Mouse (Mus musculus): ENCODE data around the gene Tom1. TPM values are rescaled to one million over a fixed set of nuclear protein-coding genes. Genes with fewer than 3 reads are reported as not detected.
A peak's percentile ranks its signal among the peaks of the same experiment; 100 is the strongest.

Tom1 gene
- polyA plus RNA-seq, 1 experiment from 2014 or later, result 40.2 TPM

GRCm38 (mm10) chr8:75046303-75046702 lies 12.8 kb downstream of the Tom1 start:
- Histone ChIP-seq H3K4me2 (no peak overlapping the region), H3K27me3 (no peaks in the 10 kb centered on the region), H3K4me1 (replicated peaks) (no peaks in the 10 kb centered on the region), H3K9ac (no peak overlapping the region), H3K4me3 (no peak overlapping the region), H3K9me3 (no peaks in the 10 kb centered on the region), H3K36me3 (no peaks in the 10 kb centered on the region), H3K27ac (replicated peaks) (no peak overlapping the region)
- ATAC-seq (ENCODE audit: low FRiP score, low read depth), result no peak
- WGBS, result 91% methylated on average over 1 of the region's 1 CpGs

DNA sequence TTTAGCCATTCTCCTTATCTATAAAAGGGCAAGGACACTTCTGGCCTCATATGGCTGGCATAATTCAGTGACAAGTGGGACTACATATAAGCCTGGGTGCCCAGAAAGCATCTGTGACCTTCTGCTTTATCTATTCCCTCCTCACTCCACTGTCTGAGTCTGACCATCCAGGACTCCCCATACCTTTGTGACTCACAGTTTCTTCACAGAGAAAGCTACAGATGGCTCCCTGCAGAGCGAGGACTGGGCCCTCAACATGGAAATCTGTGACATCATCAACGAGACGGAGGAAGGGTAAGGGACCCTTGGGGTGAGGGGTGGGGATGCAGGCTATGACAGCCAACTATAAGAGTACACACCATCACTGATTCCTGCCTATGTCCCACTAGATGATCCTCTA lies 14.3 kb downstream of the Tom1 start:
- ATAC-seq (ENCODE audit: low FRiP score, low read depth), result no peak
- Histone ChIP-seq H3K4me1 (replicated peaks) (no peaks in the 10 kb centered on the region), H3K36me3 (no peaks in the 10 kb centered on the region), H3K9me3 (no peaks in the 10 kb centered on the region), H3K27ac (replicated peaks) (no peak overlapping the region), H3K27me3 (no peaks in the 10 kb centered on the region), H3K9ac (no peak overlapping the region), H3K4me3 (no peak overlapping the region), H3K4me2 (no peak overlapping the region)
- WGBS, result 92% methylated on average over 3 of the region's 3 CpGs

GRCm38 (mm10) chr8:75053342-75053741 lies 19.8 kb downstream of the Tom1 start:
- H3K4me2 ChIP-seq, result no peak overlapping the region
- no peaks in the 10 kb centered on the region for H3K27me3 ChIP-seq
- H3K4me1 ChIP-seq (replicated peaks), result no peaks in the 10 kb centered on the region
- H3K27ac ChIP-seq (replicated peaks), result no peak overlapping the region
- no peak for ATAC-seq (ENCODE audit: low FRiP score, low read depth)
- H3K36me3 ChIP-seq, result 0 out of 2 replicates have a peak, but pooled peaks cover 4% of the 10 kb centered on the region
- WGBS, result 91% methylated on average over 4 of the region's 4 CpGs
- no peaks in the 10 kb centered on the region for H3K9me3 ChIP-seq
- H3K4me3 ChIP-seq, result no peak overlapping the region
- no peak overlapping the region for H3K9ac ChIP-seq

- no peak overlapping the region for H3K4me2 ChIP-seq
- WGBS, result 98% methylated on average over 2 of the region's 2 CpGs
- no peaks in the 10 kb centered on the region for H3K27me3 ChIP-seq
- no peaks in the 10 kb centered on the region for H3K9me3 ChIP-seq
- no peak for ATAC-seq (ENCODE audit: low FRiP score, low read depth)
- H3K36me3 ChIP-seq, result 0 out of 2 replicates have a peak, but pooled peaks cover 4% of the 10 kb centered on the region
- no peak overlapping the region for H3K27ac ChIP-seq (replicated peaks)
- H3K4me3 ChIP-seq, result no peak overlapping the region
- H3K4me1 ChIP-seq (replicated peaks), result no peaks in the 10 kb centered on the region
- no peak overlapping the region for H3K9ac ChIP-seq
Measured at GRCm38 (mm10) chr8:75055673-75056072, 22.2 kb downstream of the Tom1 start.

DNA sequence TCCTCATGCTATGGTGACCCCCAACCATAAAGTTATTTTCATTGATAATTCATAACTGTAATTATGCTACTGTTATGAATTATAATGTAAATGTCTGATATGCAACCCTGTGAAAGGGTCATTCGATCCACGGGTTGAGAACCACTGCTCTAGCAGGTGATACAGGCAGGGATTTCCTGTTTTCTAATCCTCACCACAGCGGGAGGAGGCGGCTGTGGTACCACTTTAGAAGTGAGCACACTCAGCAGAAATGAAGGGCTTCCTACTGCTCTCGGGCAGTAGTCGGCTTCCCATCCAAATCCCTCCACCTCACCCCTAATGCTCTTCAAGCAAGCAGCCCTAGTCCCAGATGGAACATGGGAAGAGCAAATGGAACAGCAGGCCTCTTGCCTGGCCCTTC lies 26.5 kb downstream of the Tom1 start:
- Histone ChIP-seq H3K9ac (no peak overlapping the region), H3K27me3 (no peaks in the 10 kb centered on the region), H3K9me3 (no peaks in the 10 kb centered on the region), H3K4me2 (no peak overlapping the region), H3K4me3 (no peak overlapping the region), H3K4me1 (replicated peaks) (no peaks in the 10 kb centered on the region), H3K27ac (replicated peaks) (no peak overlapping the region), H3K36me3 (peaks cover 11% of the 10 kb centered on the region; the same call in 1 of the 2 replicates)
- ATAC-seq (ENCODE audit: low FRiP score, low read depth), result no peak
- 87% methylated on average over 6 of the region's 6 CpGs for WGBS

DNA sequence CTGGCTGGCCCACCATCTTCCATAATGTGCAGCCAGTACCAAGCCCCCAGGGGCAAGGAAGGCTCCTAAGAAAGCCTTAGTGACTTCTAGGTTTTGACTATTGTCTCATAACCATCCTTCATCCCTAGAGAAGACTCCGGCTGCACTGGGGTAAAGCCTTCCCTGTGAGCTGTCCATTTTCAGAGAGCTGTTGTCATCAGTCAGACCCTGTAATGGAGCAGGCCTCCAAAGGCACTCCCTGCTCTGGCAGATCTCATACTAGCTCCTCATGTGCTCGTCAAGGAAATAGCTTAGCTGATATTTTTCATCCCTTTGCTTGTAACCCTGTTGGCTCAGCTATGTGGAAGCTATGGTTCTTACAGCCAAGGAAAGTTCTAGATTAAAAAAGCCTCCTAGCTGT lies 27.3 kb downstream of the Tom1 start:
- Histone ChIP-seq H3K9me3 (no peaks in the 10 kb centered on the region), H3K27ac (replicated peaks) (no peak overlapping the region), H3K36me3 (peaks cover 14% of the 10 kb centered on the region; the same call in 1 of the 2 replicates), H3K27me3 (no peaks in the 10 kb centered on the region), H3K4me2 (no peak overlapping the region), H3K4me3 (no peak overlapping the region), H3K9ac (no peak overlapping the region), H3K4me1 (replicated peaks) (no peaks in the 10 kb centered on the region)
- ATAC-seq (ENCODE audit: low FRiP score, low read depth), result no peak
- WGBS, result 90% methylated on average over 2 of the region's 2 CpGs

DNA sequence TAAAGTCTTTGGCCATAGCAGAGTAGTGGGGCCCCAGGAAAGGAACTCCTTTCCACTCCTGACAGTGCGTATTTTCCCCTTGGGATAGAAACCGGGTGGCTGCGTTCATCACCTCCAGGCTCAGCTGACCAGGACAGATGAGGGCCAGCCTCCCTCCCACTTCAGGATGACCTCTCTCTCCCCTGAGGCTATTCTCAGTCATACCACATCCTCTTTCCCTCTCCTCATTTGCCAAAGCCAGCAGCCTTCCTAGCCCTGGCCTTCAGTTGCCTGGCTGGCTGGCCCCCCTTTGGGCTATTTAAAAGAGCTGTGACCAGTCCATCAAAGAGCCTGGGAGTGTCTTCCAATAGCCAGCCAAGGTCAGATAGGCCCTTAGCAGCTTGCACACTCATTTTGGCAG lies 29.8 kb downstream of the Tom1 start:
- no peak overlapping the region for H3K4me3 ChIP-seq
- H3K9me3 ChIP-seq, result no peaks in the 10 kb centered on the region
- 86% methylated on average over 3 of the region's 3 CpGs for WGBS
- no peaks in the 10 kb centered on the region for H3K4me1 ChIP-seq (replicated peaks)
- no peaks in the 10 kb centered on the region for H3K27me3 ChIP-seq
- H3K36me3 ChIP-seq, result peaks cover 9% of the 10 kb centered on the region; the same call in 1 of the 2 replicates
- no peak overlapping the region for H3K4me2 ChIP-seq
- no peak for ATAC-seq (ENCODE audit: low FRiP score, low read depth)
- no peak overlapping the region for H3K27ac ChIP-seq (replicated peaks)
- no peak overlapping the region for H3K9ac ChIP-seq

DNA sequence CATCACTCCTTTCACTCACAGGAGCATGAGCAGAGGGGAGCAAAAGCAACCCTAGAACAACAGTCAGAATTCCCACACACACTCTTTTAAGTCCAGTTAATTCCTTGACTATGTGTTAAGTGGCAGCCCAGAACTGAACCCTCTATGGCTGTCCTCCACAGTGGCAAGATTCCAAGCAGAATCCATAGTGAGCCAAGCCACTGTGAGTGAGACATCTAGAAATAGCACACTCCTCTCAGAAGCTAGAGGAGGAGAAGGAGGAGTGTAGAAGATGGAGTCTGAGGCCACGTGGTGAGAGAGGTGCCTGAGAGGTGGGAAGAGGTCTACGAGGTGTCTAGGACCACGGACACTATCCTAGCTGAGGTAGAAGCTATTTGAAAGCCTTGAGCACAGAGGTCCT lies 31.3 kb downstream of the Tom1 start:
- peaks cover 9% of the 10 kb centered on the region; the same call in 1 of the 2 replicates for H3K36me3 ChIP-seq
- H3K4me3 ChIP-seq, result no peak overlapping the region
- no peaks in the 10 kb centered on the region for H3K27me3 ChIP-seq
- no peak overlapping the region for H3K9ac ChIP-seq
- H3K9me3 ChIP-seq, result no peaks in the 10 kb centered on the region
- H3K27ac ChIP-seq (replicated peaks), result no peak overlapping the region
- H3K4me1 ChIP-seq (replicated peaks), result no peaks in the 10 kb centered on the region
- no peak overlapping the region for H3K4me2 ChIP-seq
- ATAC-seq (ENCODE audit: low FRiP score, low read depth), result no peak
- 93% methylated on average over 3 of the region's 3 CpGs for WGBS

DNA sequence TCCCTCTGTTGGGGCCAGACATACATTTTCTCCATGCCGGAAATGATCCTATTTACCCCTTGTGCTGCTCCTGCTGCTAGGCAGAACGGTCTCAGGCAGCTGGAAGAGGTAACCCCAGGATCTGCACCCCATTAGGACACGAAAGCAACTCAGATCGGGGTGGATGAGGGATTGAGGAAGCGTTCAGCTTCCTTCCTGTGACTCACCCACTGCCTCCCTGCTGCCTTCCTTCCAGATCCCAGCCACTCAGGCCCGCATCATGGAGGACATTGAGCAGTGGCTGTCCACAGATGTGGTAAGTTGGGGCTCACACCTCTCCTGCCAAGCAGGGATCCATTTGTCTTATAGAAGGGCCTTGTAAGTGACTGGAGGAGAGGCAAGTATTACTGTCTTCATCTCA lies 33.8 kb downstream of the Tom1 start:
- Histone ChIP-seq H3K9me3 (no peaks in the 10 kb centered on the region), H3K4me1 (replicated peaks) (no peaks in the 10 kb centered on the region), H3K4me2 (no peak overlapping the region), H3K36me3 (peaks cover 9% of the 10 kb centered on the region; the same call in 1 of the 2 replicates), H3K4me3 (no peak overlapping the region), H3K9ac (no peak overlapping the region), H3K27me3 (no peaks in the 10 kb centered on the region), H3K27ac (replicated peaks) (no peak overlapping the region)
- no peak for ATAC-seq (ENCODE audit: low FRiP score, low read depth)
- WGBS, result 85% methylated on average over 6 of the region's 6 CpGs

- no peak overlapping the region for H3K27ac ChIP-seq (replicated peaks)
- no peak for ATAC-seq (ENCODE audit: low FRiP score, low read depth)
- WGBS, result 80% methylated on average over 1 of the region's 1 CpGs
- no peak overlapping the region for H3K4me3 ChIP-seq
- no peaks in the 10 kb centered on the region for H3K4me1 ChIP-seq (replicated peaks)
- no peaks in the 10 kb centered on the region for H3K36me3 ChIP-seq
- H3K9ac ChIP-seq, result no peak overlapping the region
- no peaks in the 10 kb centered on the region for H3K27me3 ChIP-seq
- H3K4me2 ChIP-seq, result no peak overlapping the region
- H3K9me3 ChIP-seq, result no peaks in the 10 kb centered on the region
Measured at GRCm38 (mm10) chr8:75070297-75070696, 36.8 kb downstream of the Tom1 start.

DNA sequence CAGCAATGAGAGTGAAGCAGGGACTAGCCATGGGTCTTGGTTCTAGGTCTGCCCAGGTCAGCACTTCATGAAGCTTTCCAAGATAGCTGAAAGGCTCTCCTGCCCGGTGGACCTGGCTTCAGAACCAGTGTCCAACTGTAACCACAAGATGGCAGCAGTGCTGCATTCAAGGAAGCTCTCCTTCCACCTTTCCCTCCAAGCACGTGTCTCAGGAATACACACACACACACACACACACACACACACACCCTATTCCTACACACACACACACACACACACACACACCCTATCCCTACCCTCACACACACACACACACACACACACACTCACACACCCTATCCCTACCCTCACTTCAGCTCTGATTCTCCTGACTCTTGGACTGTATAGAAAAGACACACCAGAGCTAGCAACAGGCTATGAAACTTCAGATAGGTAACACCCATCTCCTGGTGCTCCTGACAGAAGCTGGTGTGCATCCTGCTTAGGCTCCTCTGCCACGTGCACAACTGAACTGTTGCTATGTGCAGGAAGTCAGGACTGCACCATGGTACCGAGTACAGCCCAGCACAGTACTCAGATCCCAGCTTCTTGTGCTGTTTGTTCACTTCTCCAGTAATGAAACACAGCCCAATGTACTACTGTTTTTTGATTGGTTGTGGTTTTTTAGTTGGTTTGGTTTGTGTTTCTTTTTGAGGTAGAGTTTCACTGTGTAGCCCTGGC lies 38.3 kb downstream of the Tom1 start:
- WGBS, result 26% methylated on average over 4 of the region's 4 CpGs
- no peak overlapping the region for H3K9ac ChIP-seq
- no peaks in the 10 kb centered on the region for H3K27me3 ChIP-seq
- no peak overlapping the region for H3K4me3 ChIP-seq
- H3K27ac ChIP-seq (replicated peaks), result no peak overlapping the region
- no peaks in the 10 kb centered on the region for H3K4me1 ChIP-seq (replicated peaks)
- H3K9me3 ChIP-seq, result no peaks in the 10 kb centered on the region
- H3K4me2 ChIP-seq, result no peak overlapping the region
- peak; percentile 88 for ATAC-seq (ENCODE audit: low FRiP score, low read depth)
- H3K36me3 ChIP-seq, result no peaks in the 10 kb centered on the region

- Histone ChIP-seq H3K27ac (replicated peaks) (no peak overlapping the region), H3K4me2 (no peak overlapping the region), H3K4me1 (replicated peaks) (no peaks in the 10 kb centered on the region), H3K36me3 (no peaks in the 10 kb centered on the region), H3K9ac (no peak overlapping the region), H3K9me3 (no peaks in the 10 kb centered on the region), H3K27me3 (no peaks in the 10 kb centered on the region), H3K4me3 (no peak overlapping the region)
- WGBS, result 79% methylated on average over 1 of the region's 1 CpGs
- ATAC-seq (ENCODE audit: low FRiP score, low read depth), result no peak
Measured at GRCm38 (mm10) chr8:75074876-75075275, 41.4 kb downstream of the Tom1 start.

- ATAC-seq (ENCODE audit: low FRiP score, low read depth), result no peak
- H3K27ac ChIP-seq (replicated peaks), result no peak overlapping the region
- no peaks in the 10 kb centered on the region for H3K9me3 ChIP-seq
- H3K27me3 ChIP-seq, result no peaks in the 10 kb centered on the region
- H3K9ac ChIP-seq, result no peak overlapping the region
- H3K4me2 ChIP-seq, result no peak overlapping the region
- WGBS, result 92% methylated on average over 1 of the region's 1 CpGs
- no peaks in the 10 kb centered on the region for H3K4me1 ChIP-seq (replicated peaks)
- H3K4me3 ChIP-seq, result no peak overlapping the region
- no peaks in the 10 kb centered on the region for H3K36me3 ChIP-seq
Measured at GRCm38 (mm10) chr8:75078215-75078614, 44.7 kb downstream of the Tom1 start.
